Mouse (Mus musculus) stomach, embryonic 14.5 days (tissue): ENCODE results near the gene Coq5. TPM values are rescaled to one million over a fixed set of nuclear protein-coding genes. Genes with fewer than 3 reads are reported as not detected.

Source experiments
- ATAC-seq: fragments of 200-750 bp; cut with Nextera tagmentation; 2 replicates; pipeline ENCODE4 v1.8.0; 2017; ENCODE audit warnings: low read depth, moderate TSS enrichment; ENCODE audit not compliant: insufficient number of reproducible peaks, insufficient read depth, low FRiP score
- H3K27ac ChIP-seq: fragments of 300-500 bp; sonication (generic); 2 replicates; pipeline ENCODE4 v1.5.1; 2014; ENCODE audit warnings: mild to moderate bottlenecking, low read length, moderate library complexity, mixed read lengths
- H3K27me3 ChIP-seq: fragments of 300-500 bp; sonication (generic); 2 replicates; pipeline ENCODE4 v1.6.1; 2014; ENCODE audit warnings: low read length, control low read depth, mixed read lengths; ENCODE audit not compliant: control insufficient read depth, insufficient read depth
- H3K36me3 ChIP-seq: fragments of 300-500 bp; sonication (generic); 2 replicates; pipeline ENCODE4 v1.6.1; 2014; ENCODE audit warnings: mild to moderate bottlenecking, control low read depth, low read length, moderate library complexity, mixed read lengths; ENCODE audit not compliant: control insufficient read depth, insufficient read depth
- H3K4me1 ChIP-seq: fragments of 300-500 bp; sonication (generic); 2 replicates; pipeline ENCODE4 v1.6.1; 2014; ENCODE audit warnings: low read length, control low read depth, mixed read lengths; ENCODE audit not compliant: control insufficient read depth, insufficient read depth
- H3K4me2 ChIP-seq: fragments of 300-500 bp; sonication (generic); replicated peaks from 2 replicates; pipeline ENCODE4 v1.6.1; 2014; ENCODE audit warnings: low read depth, low read length, control low read depth
- H3K4me3 ChIP-seq: fragments of 300-500 bp; sonication (generic); 2 replicates; pipeline ENCODE4 v1.5.1; 2014; ENCODE audit warnings: low read depth, low read length, control low read depth
- H3K9ac ChIP-seq: fragments of 300-500 bp; sonication (generic); replicated peaks from 2 replicates; pipeline ENCODE4 v1.6.1; 2014; ENCODE audit warnings: low read depth, mild to moderate bottlenecking, control low read depth, low read length, moderate library complexity, mixed read lengths
- H3K9me3 ChIP-seq: fragments of 300-500 bp; sonication (generic); 2 replicates; pipeline ENCODE4 v1.6.1; 2016; ENCODE audit warnings: low read depth, low read length, control low read depth; ENCODE audit not compliant: control insufficient read depth
- WGBS: fragments of 180-500 bp; shearing (Covaris S2); extraction: QIAGEN DNeasy Blood & Tissue Kit; methylation state at CpG from one replicate; pipeline ENCODE4 v1.1.7; 2014; 5-methylcytosine and 5-hydroxymethylcytosine counted together
- polyA plus RNA-seq: library from polyadenylated mRNA; unstranded; fragments of >200 nt; fragmentation: Nextera tagmentation; extraction: Ambion mirVana; gene quantifications from 2 replicates; pipeline ENCODE4 v1.2.1, GENCODE M21; 2014

Coq5 gene
- polyA plus RNA-seq, 1 experiment from 2014 or later: 40.0 TPM

DNA sequence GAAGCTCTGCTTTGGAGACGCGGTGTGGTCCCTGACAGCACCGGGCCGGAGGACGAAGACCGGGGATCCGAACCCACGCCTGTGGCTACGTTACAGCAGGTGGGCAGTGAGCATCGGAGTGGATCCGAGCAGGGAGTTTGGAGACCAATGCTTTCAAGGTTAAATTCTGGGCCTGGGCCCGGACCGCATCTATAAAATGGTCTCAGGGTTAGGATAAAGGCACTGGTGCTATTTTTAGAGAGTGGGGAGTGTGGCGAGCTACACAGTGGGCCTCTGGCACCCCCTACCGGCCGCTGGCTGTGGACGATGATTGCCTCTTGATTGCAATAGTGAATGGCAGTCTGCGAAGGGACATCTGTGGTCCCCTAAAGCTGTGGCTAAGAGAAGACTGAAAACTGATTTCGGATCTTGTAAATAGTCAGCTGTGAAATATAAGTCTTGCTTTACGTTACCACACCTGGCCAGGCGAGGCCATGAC is 43.6 kb upstream of the Coq5 start, which contains the start of gene Pop5:
Gene Pop5 (plus strand): TSS at position 51 of the 478 bp plus-strand sequence.
- Histone ChIP-seq H3K27ac (no peak within 1 kb of the TSS), H3K9ac (peak within 1 kb of the TSS; percentile 12; the same call in 1 of the 2 replicates)
- peak; percentile 40; the same call in 1 of the 2 replicates for ATAC-seq

GRCm38 (mm10) chr5:115237803-115238728 is 41.4 kb upstream of the Coq5 start:
- WGBS: under 1% methylated on average over 88 of the region's 88 CpGs
- Histone ChIP-seq H3K4me2 (peak overlapping the region; percentile 63), H3K27me3 (no peaks in the 10 kb centered on the region), H3K9ac (peak overlapping the region; percentile 65), H3K27ac (0 out of 2 replicates have a peak overlapping the region, but pooled peaks have one; percentile 39), H3K4me1 (no peaks in the 10 kb centered on the region), H3K9me3 (no peaks in the 10 kb centered on the region), H3K4me3 (peak overlapping the region; percentile 94), H3K36me3 (peaks cover 34% of the 10 kb centered on the region)
- peak; percentile 84 for ATAC-seq

More for the DNA sequence above, 43.6 kb upstream of the Coq5 start, which contains the start of gene Pop5:
- peak within 1 kb of the TSS; percentile 56 for H3K4me3 ChIP-seq
- WGBS: 2% methylated on average over 21 of the region's 21 CpGs
- H3K4me2 ChIP-seq: peak within 1 kb of the TSS; percentile 96
- H3K9me3 ChIP-seq: no peaks in the 10 kb centered on the region
- H3K27me3 ChIP-seq: no peaks in the 10 kb centered on the region
- no peaks in the 10 kb centered on the region for H3K4me1 ChIP-seq
- peaks cover 12% of the 10 kb centered on the region for H3K36me3 ChIP-seq

DNA sequence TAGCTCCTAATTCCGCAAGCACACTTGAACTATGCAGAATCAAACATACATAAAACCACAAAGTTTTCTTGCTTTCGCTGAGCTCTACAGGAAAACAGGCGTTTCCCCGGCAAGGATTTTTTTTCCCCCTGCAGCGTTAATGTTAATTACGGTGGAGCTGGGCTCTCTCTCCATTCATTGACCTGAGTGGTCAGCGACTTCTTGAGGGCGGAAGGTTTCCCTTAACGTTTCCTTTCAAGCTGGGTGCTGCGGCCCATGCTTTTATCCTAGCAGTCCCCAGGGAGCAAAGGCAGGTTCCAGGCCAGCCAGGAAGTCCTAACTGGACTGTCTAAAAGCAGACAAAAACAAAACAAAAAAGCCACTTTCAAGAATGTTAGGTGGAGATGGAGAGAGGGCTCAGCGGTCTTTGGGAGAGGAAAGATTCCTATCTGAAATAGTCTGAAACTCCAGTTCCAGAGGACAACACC is 40.7 kb upstream of the Coq5 start:
- no peaks in the 10 kb centered on the region for H3K27me3 ChIP-seq
- no peak overlapping the region for H3K27ac ChIP-seq
- no peaks in the 10 kb centered on the region for H3K4me1 ChIP-seq
- no peak overlapping the region for H3K9ac ChIP-seq
- H3K36me3 ChIP-seq: peaks cover 41% of the 10 kb centered on the region
- ATAC-seq: no peak
- 7% methylated on average over 11 of the region's 11 CpGs for WGBS
- peak overlapping the region; percentile 63 for H3K4me2 ChIP-seq
- H3K4me3 ChIP-seq: peak overlapping the region; percentile 94
- H3K9me3 ChIP-seq: no peaks in the 10 kb centered on the region

DNA sequence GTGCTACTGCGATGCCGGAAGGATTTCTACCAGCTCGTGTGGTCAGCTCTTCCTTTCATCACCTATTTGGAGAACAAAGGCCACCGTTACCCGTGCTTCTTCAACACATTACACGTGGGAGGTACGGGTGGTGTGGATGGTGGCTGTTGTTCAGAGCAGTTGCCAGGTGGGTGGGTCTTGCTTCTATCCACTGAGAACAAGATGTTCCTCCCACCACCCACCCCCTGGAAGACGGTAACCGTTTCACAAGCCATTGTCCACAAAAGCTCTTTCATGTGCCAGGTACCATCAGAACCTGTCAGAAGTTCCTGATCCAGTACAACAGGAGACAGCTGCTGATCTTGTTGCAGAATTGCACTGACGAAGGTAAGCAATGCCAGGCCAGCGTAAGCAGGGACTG is 39.3 kb upstream of the Coq5 start:
- Histone ChIP-seq H3K9me3 (no peaks in the 10 kb centered on the region), H3K27ac (no peak overlapping the region), H3K4me2 (no peak overlapping the region), H3K36me3 (peaks cover 56% of the 10 kb centered on the region), H3K4me3 (no peak overlapping the region), H3K4me1 (no peaks in the 10 kb centered on the region), H3K27me3 (no peaks in the 10 kb centered on the region), H3K9ac (no peak overlapping the region)
- 86% methylated on average over 11 of the region's 11 CpGs for WGBS
- no peak for ATAC-seq

DNA sequence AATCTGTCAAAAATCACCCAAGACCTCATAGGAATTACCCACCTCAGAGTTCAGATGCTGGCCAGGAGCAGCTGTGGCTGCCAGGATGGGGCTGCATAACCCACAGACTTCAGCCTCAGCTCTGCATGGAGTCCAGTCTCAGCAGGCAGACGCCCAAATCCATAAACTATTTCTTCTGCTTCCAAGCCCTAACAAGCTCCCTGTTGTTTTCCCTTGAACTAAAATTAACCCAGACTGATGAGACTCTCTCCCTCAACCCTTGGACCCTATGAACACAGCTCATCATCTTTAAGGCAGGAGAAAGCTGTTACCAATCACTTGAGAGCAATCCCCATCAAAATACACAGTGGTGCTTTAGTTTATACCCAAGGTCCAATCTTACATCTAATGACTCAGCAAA is 24.0 kb upstream of the Coq5 start:
- Histone ChIP-seq H3K36me3 (peaks cover 63% of the 10 kb centered on the region), H3K9me3 (no peaks in the 10 kb centered on the region), H3K27me3 (no peaks in the 10 kb centered on the region), H3K4me3 (no peak overlapping the region), H3K4me2 (no peak overlapping the region), H3K27ac (no peak overlapping the region), H3K9ac (no peak overlapping the region), H3K4me1 (no peaks in the 10 kb centered on the region)
- 88% methylated on average over 1 of the region's 1 CpGs for WGBS
- ATAC-seq: no peak

DNA sequence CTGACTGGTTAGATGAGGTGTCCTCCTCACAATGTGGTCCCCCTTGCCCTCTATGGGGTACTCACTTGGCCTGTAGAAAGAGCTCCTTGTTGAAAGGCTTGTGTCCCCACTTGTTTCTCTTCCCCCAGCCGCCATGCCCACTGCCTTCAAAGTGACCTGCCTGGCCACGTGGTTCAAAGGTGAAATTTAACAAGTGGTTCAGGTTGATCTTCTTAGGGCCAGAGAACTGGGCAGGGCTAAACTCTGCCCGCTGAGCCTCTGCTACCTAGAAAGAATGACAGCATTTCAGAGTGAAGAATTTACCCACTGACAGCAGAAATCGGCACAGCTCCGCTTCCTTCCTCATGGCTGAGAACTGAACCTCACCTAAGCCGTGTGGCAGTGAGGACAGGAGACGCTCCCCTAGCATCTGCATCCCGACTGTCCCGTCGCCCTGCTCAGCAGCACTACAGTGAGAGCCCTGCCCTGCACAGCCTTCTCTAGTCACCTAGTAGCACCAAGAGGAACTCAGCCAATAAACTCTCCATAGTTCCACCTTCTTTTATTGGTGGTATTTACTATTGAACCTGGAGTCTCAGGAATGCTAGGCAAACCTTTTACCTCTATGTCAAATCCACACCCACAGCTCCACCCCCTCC is 22.4 kb upstream of the Coq5 start:
- Histone ChIP-seq H3K27ac (no peak overlapping the region), H3K9ac (no peak overlapping the region), H3K9me3 (no peaks in the 10 kb centered on the region), H3K36me3 (peaks cover 50% of the 10 kb centered on the region), H3K4me2 (no peak overlapping the region), H3K4me1 (no peaks in the 10 kb centered on the region), H3K4me3 (no peak overlapping the region), H3K27me3 (no peaks in the 10 kb centered on the region)
- WGBS: 76% methylated on average over 10 of the region's 10 CpGs
- no peak for ATAC-seq

DNA sequence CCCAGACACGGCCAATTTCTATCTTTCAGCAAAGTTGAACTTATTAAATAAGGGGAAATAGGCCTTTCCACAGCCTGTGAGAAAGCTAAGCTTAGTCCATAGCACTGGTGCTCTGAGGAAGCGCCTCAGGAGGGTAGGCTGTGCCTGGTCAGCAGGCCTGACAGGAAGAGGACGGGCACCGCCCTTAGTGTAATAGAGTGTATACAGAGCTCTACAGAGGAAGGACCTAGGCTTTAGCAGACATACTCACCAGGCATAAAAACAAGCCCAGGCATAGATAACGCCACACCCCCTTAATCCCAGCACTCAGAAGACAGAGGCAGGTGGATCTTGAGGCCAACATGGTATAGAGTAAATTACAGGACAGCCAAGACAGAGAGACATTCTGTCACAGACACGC is 19.1 kb upstream of the Coq5 start:
- no peaks in the 10 kb centered on the region for H3K27me3 ChIP-seq
- H3K9ac ChIP-seq: no peak overlapping the region
- H3K9me3 ChIP-seq: no peaks in the 10 kb centered on the region
- H3K36me3 ChIP-seq: peaks cover 51% of the 10 kb centered on the region
- no peak overlapping the region for H3K4me3 ChIP-seq
- H3K27ac ChIP-seq: no peak overlapping the region
- ATAC-seq: no peak
- no peaks in the 10 kb centered on the region for H3K4me1 ChIP-seq
- 87% methylated on average over 6 of the region's 6 CpGs for WGBS
- H3K4me2 ChIP-seq: no peak overlapping the region

DNA sequence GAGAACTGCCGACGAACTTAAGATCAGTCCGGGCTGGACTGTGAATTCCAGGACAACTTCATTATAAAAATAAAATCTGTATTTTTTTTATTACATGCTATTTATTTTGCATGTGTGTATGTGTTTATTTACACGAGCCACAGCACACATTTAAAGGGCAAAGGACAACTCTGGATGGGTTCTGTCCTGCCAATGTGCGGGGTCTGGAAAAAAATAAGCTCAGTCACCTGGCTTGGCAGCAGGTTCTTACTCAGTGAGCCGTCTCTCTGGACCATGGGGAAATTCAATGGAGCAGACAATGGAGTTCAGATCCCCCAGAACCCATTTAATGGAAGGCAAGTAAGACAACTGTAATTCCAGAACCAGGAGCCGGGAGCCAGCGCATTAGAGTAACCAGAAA is 18.3 kb upstream of the Coq5 start:
- Histone ChIP-seq H3K9me3 (no peaks in the 10 kb centered on the region), H3K4me3 (no peak overlapping the region), H3K4me2 (no peak overlapping the region), H3K4me1 (peaks cover 5% of the 10 kb centered on the region; the same call in 1 of the 2 replicates), H3K9ac (no peak overlapping the region), H3K36me3 (peaks cover 43% of the 10 kb centered on the region), H3K27me3 (no peaks in the 10 kb centered on the region), H3K27ac (no peak overlapping the region)
- ATAC-seq: no peak
- WGBS: 88% methylated on average over 8 of the region's 8 CpGs
